Mouse (Mus musculus) ovary, adult 2 months (tissue): ENCODE measurements around the gene Igsf21. TPM values are rescaled to one million over a fixed set of nuclear protein-coding genes. Genes with fewer than 3 reads are reported as not detected.

Source experiments
- polyA plus RNA-seq: library from polyadenylated mRNA; depleted of rRNA; stranded (reverse); fragments of >200 nt; gene quantifications from 2 replicates; pipeline ENCODE4 v1.2.3, GENCODE M21; 2012; rRNA removed

The Igsf21 gene
- polyA plus RNA-seq: 0.39 and 0.51 TPM in 2 replicates

GRCm38 (mm10) chr4:140246180-140247005 is at the start of gene Igsf21:
Gene Igsf21, minus strand, starts transcription at chr4:140246784.

